ENCODE assay signal across 10 mouse cellular contexts in the genomic region with DNA sequence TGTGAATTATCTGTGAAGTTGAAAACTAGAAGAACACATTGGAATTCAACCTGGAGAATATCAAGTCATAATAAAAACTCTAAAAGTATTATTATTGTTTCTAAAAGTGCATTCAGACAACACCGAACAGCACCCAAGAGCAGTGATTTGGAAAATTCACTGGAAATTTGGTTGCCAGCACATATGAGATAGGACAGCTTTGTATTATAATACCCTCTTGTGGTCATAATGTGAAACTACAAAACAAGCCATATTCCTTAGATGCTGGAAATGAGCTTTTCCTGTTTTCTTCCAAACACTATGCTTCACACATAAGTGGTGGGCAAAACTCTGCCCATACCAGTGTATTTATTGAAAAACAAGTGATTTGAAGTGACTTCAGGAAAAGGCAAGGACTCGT. TPM values are rescaled to one million over a fixed set of nuclear protein-coding genes. Genes with fewer than 3 reads are reported as not detected.
DNase-seq lines count a peak whose midpoint lies in the region; ATAC-seq and TF ChIP-seq lines count a peak whose summit lies in the region.
"Had no signal": no experiment of that assay in that cellular context is flagged by ENCODE, and none has a peak within 500 bp of the region (broad histone marks: within the 10 kb centered on the region; RNA-seq: fewer than 3 reads in every experiment).

No protein-coding gene starts in this region.

- no peak overlapping the region for H3K9ac ChIP-seq in ES-E14 (ENCODE audit: insufficient read depth, low read depth, low read length, poor library complexity, severe bottlenecking)
- no peak overlapping the region for H3K9ac ChIP-seq in intestine, embryonic 15.5 days
- H3K9ac ChIP-seq: limb, embryonic 15.5 days had no signal

- H3K4me3 ChIP-seq in ES-E14 (ENCODE audit: insufficient read depth in 1 of 2, low read depth in 1 of 2, low read length in 2 of 2, poor library complexity in 1 of 2, severe bottlenecking in 1 of 2): no peak overlapping the region
- no peak overlapping the region for H3K4me3 ChIP-seq in intestine, embryonic 15.5 days (replicated peaks)
- H3K4me3 ChIP-seq: limb, embryonic 15.5 days had no signal

- 37% methylated on average over 2 of the region's 2 CpGs for WGBS in intestine, embryonic 15.5 days

- no peaks in the 10 kb centered on the region for H3K36me3 ChIP-seq in ES-E14 (ENCODE audit: control insufficient read depth, insufficient read depth, low read length, poor library complexity, severe bottlenecking)
- no peaks in the 10 kb centered on the region for H3K36me3 ChIP-seq in intestine, embryonic 15.5 days
- H3K36me3 ChIP-seq: limb, embryonic 15.5 days had no signal

- no peak overlapping the region for H3K27ac ChIP-seq in ES-E14 (ENCODE audit: insufficient read depth, low read depth, low read length, poor library complexity, severe bottlenecking)
- no peak overlapping the region for H3K27ac ChIP-seq in intestine, embryonic 15.5 days
- H3K27ac ChIP-seq: limb, embryonic 15.5 days had no signal

- peak; percentile 43 for DNase-seq in kidney, adult 9 months
- DNase-seq in kidney, postnatal 4 days: no peak
- DNase-seq in ES-E14 (ENCODE audit: low read depth, low spot score) (no peak), NIH3T3 (ENCODE audit: low read depth) (peak; percentile 66)
- no peak for DNase-seq in T-cell, adult 2 months (ENCODE audit: low spot score)
- DNase-seq in cerebellum, adult 18-20 months: no peak
- DNase-seq: gastrocnemius, postnatal 36 days had no signal

- in situ Hi-C loops in ES-E14 (cut with MboI; ENCODE audit: low sequenced_read_pairs in 2 of 2, unreplicated experiment in 2 of 2): loop anchor here in 1 of 2 experiments (10.0 kb wide), 1 partner anchor 409 kb away; no protein-coding TSS in a partner anchor

- H3K27me3 ChIP-seq in intestine, embryonic 15.5 days (replicated peaks): no peaks in the 10 kb centered on the region
- H3K27me3 ChIP-seq: limb, embryonic 15.5 days had no signal

- peak; percentile 42; the same call in 1 of the 2 replicates for ATAC-seq in intestine, embryonic 15.5 days
- no peak for ATAC-seq in inflammation-experienced regulatory T-cells, adult 6 months

- no peaks in the 10 kb centered on the region for H3K9me3 ChIP-seq in ES-E14 (ENCODE audit: control insufficient read depth, insufficient read depth, low read depth, low read length)
- no peaks in the 10 kb centered on the region for H3K9me3 ChIP-seq in intestine, embryonic 15.5 days
- H3K9me3 ChIP-seq: limb, embryonic 15.5 days had no signal

- H3K4me1 ChIP-seq in ES-E14 (ENCODE audit: control insufficient read depth in 2 of 2, insufficient read depth in 2 of 2, low read length in 2 of 2, poor library complexity in 1 of 2): no peaks in the 10 kb centered on the region
- no peaks in the 10 kb centered on the region for H3K4me1 ChIP-seq in intestine, embryonic 15.5 days (replicated peaks)
- H3K4me1 ChIP-seq: limb, embryonic 15.5 days had no signal

- no peak overlapping the region for H3K4me2 ChIP-seq in intestine, embryonic 15.5 days (replicated peaks)
- H3K4me2 ChIP-seq: limb, embryonic 15.5 days had no signal

TF ChIP-seq in ES-E14, 5 proteins besides CTCF, POLR2A, EP300 and RAD21:
- TF ChIP-seq MAFK (IDR thresholded peaks at IDR 0.05; ENCODE audit: insufficient read depth, low read depth, low read length) (no peak), ZC3H11A (IDR thresholded peaks at IDR 0.05; ENCODE audit: borderline replicate concordance, low read depth, low read length) (0 out of 2 replicates have a peak, but pooled peaks have one; percentile 3)
TF ChIP-seq in ES-E14: peak in this region for 1.

RNA-seq across cellular contexts. Expression of a gene that starts 19.5 kb away (rescaled TPM):
- not detected in 2 replicates for total RNA-seq in ES-E14 (2012; rRNA removed)
- 0.11 and 0.14 TPM in 2 replicates for polyA plus RNA-seq in intestine, embryonic 15.5 days (2015; fragmentation: Nextera tagmentation; extraction: Ambion mirVana)
- not detected for polyA plus RNA-seq in inflammation-experienced regulatory T-cells, adult 6 months (2017; shearing (Covaris generic))
- total RNA-seq: gastrocnemius, postnatal 36 days had no signal
- polyA plus RNA-seq: limb, embryonic 15.5 days had no signal

Comparison
In these comparisons a context has a peak if more than half of its experiments do, and no peak if none do; other contexts are left out.
1. DNase-seq: peak in kidney, adult 9 months (single experiment) and NIH3T3 (single experiment); none in kidney, postnatal 4 days (0 of 2), ES-E14 (single experiment), T-cell, adult 2 months (single experiment) and cerebellum, adult 18-20 months (0 of 2).